In genomic region chr11:104439703-104440102, GRCm38 (mm10) we compare ENCODE assay signal across 9 mouse cellular contexts. TPM values are rescaled to one million over a fixed set of nuclear protein-coding genes. Genes with fewer than 3 reads are reported as not detected.
DNase-seq lines count a peak whose midpoint lies in the region; ATAC-seq and TF ChIP-seq lines count a peak whose summit lies in the region.
"Had no signal": no experiment of that assay in that cellular context is flagged by ENCODE, and none has a peak within 500 bp of the region (broad histone marks: within the 10 kb centered on the region; RNA-seq: fewer than 3 reads in every experiment).

No protein-coding gene starts in this region.

- H3K36me3 ChIP-seq in heart, postnatal 0 days (replicated peaks; ENCODE audit: control insufficient read depth, insufficient read depth, low read length): no peaks in the 10 kb centered on the region
- H3K36me3 ChIP-seq in E14TG2a.4 (ENCODE audit: insufficient read depth, low read length) (peaks cover 4% of the 10 kb centered on the region; the same call in 1 of the 2 replicates), macrophage (ENCODE audit: inconsistent target) (no peaks in the 10 kb centered on the region)
- H3K36me3 ChIP-seq in forebrain, embryonic 15.5 days: no peaks in the 10 kb centered on the region
- H3K36me3 ChIP-seq: G1E had no signal

- peaks cover 81% of the 10 kb centered on the region for H3K79me2 ChIP-seq in macrophage (ENCODE audit: inconsistent target)

- 0 out of 2 replicates have a peak overlapping the region, but pooled peaks have one; percentile 25 for H3K4me3 ChIP-seq in heart, postnatal 0 days (ENCODE audit: low read depth, low read length)
- H3K4me3 ChIP-seq in E14TG2a.4 (replicated peaks; ENCODE audit: low read length) (peak overlapping the region; percentile 92), macrophage (ENCODE audit: inconsistent target) (peak overlapping the region; percentile 87)
- H3K4me3 ChIP-seq in forebrain, embryonic 15.5 days: peak overlapping the region; percentile 19; the same call in 1 of the 2 replicates

- no peaks in the 10 kb centered on the region for H3K9me3 ChIP-seq in heart, postnatal 0 days (replicated peaks; ENCODE audit: control insufficient read depth, low read length)
- no peaks in the 10 kb centered on the region for H3K9me3 ChIP-seq in E14TG2a.4 (ENCODE audit: low read length)
- no peaks in the 10 kb centered on the region for H3K9me3 ChIP-seq in forebrain, embryonic 15.5 days
- H3K9me3 ChIP-seq: G1E had no signal

- H3K4me2 ChIP-seq in heart, postnatal 0 days (ENCODE audit: low read depth, low read length): peak overlapping the region; percentile 40; the same call in 1 of the 2 replicates
- peak overlapping the region; percentile 63 for H3K4me2 ChIP-seq in forebrain, embryonic 15.5 days (replicated peaks)

- ATAC-seq in heart, postnatal 0 days (ENCODE audit: insufficient read depth, low read depth): no peak
- ATAC-seq in forebrain, embryonic 15.5 days (replicated peaks): no peak

- TF ChIP-seq EP300 in heart, postnatal 0 days (IDR thresholded peaks at IDR 0.05; ENCODE audit: low read depth): no peak

- no peaks in the 10 kb centered on the region for H3K27me3 ChIP-seq in heart, postnatal 0 days (ENCODE audit: control insufficient read depth, insufficient read depth, low read length)
- no peaks in the 10 kb centered on the region for H3K27me3 ChIP-seq in E14TG2a.4 (ENCODE audit: insufficient read depth, low read length)
- no peaks in the 10 kb centered on the region for H3K27me3 ChIP-seq in forebrain, embryonic 15.5 days

- H3K27ac ChIP-seq in heart, postnatal 0 days (ENCODE audit: low read depth): no peak overlapping the region
- no peak overlapping the region for H3K27ac ChIP-seq in forebrain, embryonic 15.5 days (replicated peaks)
- H3K27ac ChIP-seq in macrophage: peak overlapping the region; percentile 94

- no peak overlapping the region for H3K9ac ChIP-seq in heart, postnatal 0 days (replicated peaks; ENCODE audit: low read depth, low read length)
- H3K9ac ChIP-seq in forebrain, embryonic 15.5 days (replicated peaks): no peak overlapping the region

- no peak for TF ChIP-seq CTCF in heart, postnatal 0 days (IDR thresholded peaks at IDR 0.05; ENCODE audit: low read depth)
- no peak for TF ChIP-seq CTCF in E14TG2a.4 (conservative IDR thresholded peaks at IDR 0.05; ENCODE audit: low read length)

- 24% methylated on average over 2 of the region's 2 CpGs for WGBS in heart, postnatal 0 days
- WGBS in forebrain, embryonic 15.5 days: 29% methylated on average over 2 of the region's 2 CpGs
- WGBS in macrophage (ENCODE audit: missing documents): 65% methylated on average over 2 of the region's 2 CpGs

- no peak for DNase-seq in heart, postnatal 0 days (ENCODE audit: low spot score)
- no peak for DNase-seq in heart, adult 8-10 months (ENCODE audit: low spot score)
- DNase-seq in right cerebral cortex, postnatal 25 days: no peak
- DNase-seq in urinary bladder, adult 2 months (ENCODE audit: low spot score): no peak
- DNase-seq in adrenal gland, adult 2 months: no peak

- H3K4me1 ChIP-seq in heart, postnatal 0 days (ENCODE audit: control insufficient read depth, insufficient read depth): peaks cover 26% of the 10 kb centered on the region
- peaks cover 63% of the 10 kb centered on the region for H3K4me1 ChIP-seq in E14TG2a.4 (replicated peaks; ENCODE audit: low read depth, low read length)
- H3K4me1 ChIP-seq in forebrain, embryonic 15.5 days: peaks cover 41% of the 10 kb centered on the region

RNA-seq across cellular contexts. Expression of gene Kansl1, which starts 29.0 kb away (rescaled TPM):
- total RNA-seq in heart, postnatal 0 days (2014; rRNA removed; ENCODE audit: low replicate concordance): 33.5 and 34.7 TPM in 2 replicates
- 7.5 and 8.3 TPM in 2 replicates for polyA plus RNA-seq in heart, postnatal 0 days (2015; fragmentation: Nextera tagmentation; extraction: Ambion mirVana)
- 10 to 100 TPM; 27.0 to 30.0 (median 28.8) TPM for total RNA-seq in heart, adult 8-10 months (2022)
- polyA plus RNA-seq in forebrain, embryonic 15.5 days (2015; fragmentation: Nextera tagmentation; extraction: Ambion mirVana): 30.3 and 30.6 TPM in 2 replicates
- total RNA-seq in macrophage (2018; cell fraction: chromatin; rRNA removed): 100 to 1,000 TPM in 22 of 26 experiments, 10 to 100 TPM in 4; 89.9 to 147 (median 117) TPM
- total RNA-seq in macrophage (2018; cell fraction: cytosol; rRNA removed): 10 to 100 TPM; 34.7 to 58.8 (median 43.8) TPM
- 100 to 1,000 TPM in 8 of 26 experiments, 10 to 100 TPM in 18; 65.7 to 139 (median 90.5) TPM for total RNA-seq in macrophage (2018; cell fraction: nucleus; rRNA removed)
- polyA plus RNA-seq in macrophage (2018): 32.1 to 39.2 TPM (median 34.2 TPM) in 3 replicates
- 44.5 and 47.8 TPM in 2 replicates for polyA plus RNA-seq in urinary bladder, adult 2 months (2012; rRNA removed)
- 10 to 100 TPM; 45.1 to 53.3 TPM for total RNA-seq in adrenal gland, adult 2 months (2021)
- 128 and 133 TPM in 2 replicates for polyA plus RNA-seq in adrenal gland, adult 2 months (2012; rRNA removed)

Comparison
In these comparisons a context has a peak if more than half of its experiments do, and no peak if none do; other contexts are left out.
1. H3K4me3 ChIP-seq: peak in every context shown above with its lines; median percentile 92 in E14TG2a.4; 87 in macrophage; 25 in heart, postnatal 0 days; 19 in forebrain, embryonic 15.5 days.